Mouse (Mus musculus) WW6 (cell line): Measurements from ENCODE around the gene Galns.
"Not testable (repeated sequence)": the region's sequence is repeated elsewhere in the genome, so short reads cannot be mapped to it uniquely, and the experiment has no call there.

Experiments used
- DNase-seq: peaks from one replicate; pipeline ENCODE4 v3.0.0-alpha.2; 2013; ENCODE audit warnings: low read depth, low spot score

Galns gene

GRCm38 (mm10) chr8:122596031-122596430, 15.2 kb downstream of the Galns start:
- no peak for DNase-seq

- DNase-seq = no peak
Observed at GRCm38 (mm10) chr8:122593783-122594507, 17.3 kb downstream of the Galns start.

GRCm38 (mm10) chr8:122593240-122593639, 18.0 kb downstream of the Galns start:
- DNase-seq = no peak

DNA sequence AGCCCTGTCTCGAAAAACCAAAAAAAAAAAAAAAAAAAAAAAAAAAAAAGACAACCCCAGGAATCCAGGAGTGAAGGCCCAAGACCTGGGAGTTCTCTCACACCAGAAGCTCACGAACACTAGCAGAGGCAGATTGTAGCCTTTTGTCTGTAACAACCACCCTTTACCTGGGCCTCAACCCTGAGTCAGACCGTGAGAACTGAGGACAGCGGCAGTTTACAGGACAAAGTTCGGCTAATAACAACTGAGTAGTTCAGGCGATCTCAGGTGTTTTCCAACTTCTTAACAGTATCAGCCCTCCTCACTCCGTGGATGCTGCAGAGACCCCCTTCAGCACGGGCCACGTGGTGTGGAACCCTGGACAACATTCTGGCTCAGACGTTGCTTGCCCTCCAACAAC, 24.5 kb downstream of the Galns start:
- DNase-seq = no peak

DNA sequence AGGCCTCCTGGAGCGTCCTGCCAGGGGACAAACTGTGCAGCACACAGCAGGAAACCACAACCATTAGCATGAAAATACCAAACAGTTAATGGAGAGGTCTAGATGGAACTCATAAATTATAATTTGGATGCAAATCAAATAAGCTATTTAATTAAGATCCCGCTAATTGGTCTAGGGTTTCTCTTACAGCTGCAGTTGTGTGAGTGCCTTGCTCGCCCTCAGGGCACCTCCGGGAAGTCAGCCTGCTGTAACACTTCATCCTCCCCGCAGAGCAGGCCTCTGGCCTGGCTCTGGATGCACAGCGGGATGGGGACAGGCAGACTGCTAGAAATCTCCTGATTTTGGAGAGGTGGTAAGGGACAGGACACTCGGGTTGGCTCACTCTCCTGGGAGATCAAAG, 25.1 kb downstream of the Galns start:
- DNase-seq = no peak

DNA sequence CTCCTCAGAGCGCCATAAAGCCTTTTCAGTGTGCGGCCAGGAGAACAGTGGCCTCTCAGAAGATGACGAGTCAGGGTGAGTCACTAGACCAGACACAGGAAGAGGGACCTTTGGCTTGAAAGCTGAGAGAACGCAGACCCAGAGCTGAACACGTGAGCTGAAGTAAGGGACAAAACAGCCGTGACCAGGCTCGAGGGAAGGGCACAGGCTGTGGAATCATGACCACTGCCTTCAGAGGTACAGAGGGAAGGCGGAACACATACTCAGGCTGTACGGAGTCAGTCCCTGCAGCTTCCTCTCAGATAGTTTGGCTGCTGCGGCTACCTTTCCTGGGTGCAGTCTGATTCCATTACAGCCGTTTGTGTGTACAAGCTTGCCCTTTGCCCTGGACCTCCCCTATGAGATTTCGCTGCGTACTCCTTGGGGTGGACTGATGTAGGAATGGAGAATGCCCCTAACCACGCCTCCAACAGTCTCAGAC, 25.8 kb downstream of the Galns start:
- no peak for DNase-seq

- no peak for DNase-seq
Observed at GRCm38 (mm10) chr8:122584981-122585380, 26.3 kb downstream of the Galns start.

GRCm38 (mm10) chr8:122580926-122581325, 30.3 kb downstream of the Galns start:
- no peak for DNase-seq

DNA sequence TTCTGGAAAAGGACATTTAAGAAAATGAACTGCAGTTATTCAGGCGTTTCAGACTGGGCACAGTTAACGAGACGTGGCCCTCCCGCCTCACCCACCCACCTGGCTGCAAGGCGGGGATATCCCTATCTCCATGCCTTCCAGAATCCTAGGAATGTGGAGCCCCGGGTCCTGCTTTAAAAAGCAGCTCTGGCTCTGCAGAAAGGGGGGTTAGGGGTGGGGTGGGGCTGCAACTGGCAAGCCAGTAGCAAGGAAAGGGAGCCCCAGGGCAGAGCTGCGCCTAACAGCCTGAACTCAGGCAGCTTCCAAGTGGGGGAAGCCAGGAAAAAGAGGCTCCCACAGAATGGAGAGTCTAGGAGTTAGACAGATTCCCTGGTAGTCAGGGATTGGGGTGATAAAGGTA, 32.1 kb downstream of the Galns start:
- DNase-seq = no peak

GRCm38 (mm10) chr8:122577116-122577515, 34.1 kb downstream of the Galns start:
- no peak for DNase-seq

DNA sequence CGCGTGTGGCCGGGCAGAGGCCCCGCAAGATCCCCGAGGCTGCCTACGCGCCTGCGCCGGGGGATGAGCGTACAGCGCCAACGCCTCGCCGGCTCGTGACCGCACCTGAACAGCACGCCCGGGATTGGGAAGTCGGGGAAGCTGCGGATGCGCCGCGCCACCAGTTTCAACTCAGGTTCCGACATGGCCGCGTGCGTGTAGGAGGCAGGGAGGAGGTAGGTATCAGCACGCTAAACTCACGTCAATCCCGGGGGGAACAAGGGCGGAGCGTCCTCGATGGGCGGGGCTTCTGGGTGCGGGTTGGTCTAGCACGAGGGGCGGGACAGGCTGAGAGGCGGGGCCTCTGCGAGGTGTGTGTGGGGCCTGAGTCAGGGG, 34.6 kb downstream of the Galns start, which contains the start of gene Aprt:
Aprt (minus strand) TSS at position 262 of the 375 bp plus-strand sequence.
- peak; percentile 93 for DNase-seq

GRCm38 (mm10) chr8:122575735-122576647, 35.3 kb downstream of the Galns start:
- DNase-seq = no peak

DNA sequence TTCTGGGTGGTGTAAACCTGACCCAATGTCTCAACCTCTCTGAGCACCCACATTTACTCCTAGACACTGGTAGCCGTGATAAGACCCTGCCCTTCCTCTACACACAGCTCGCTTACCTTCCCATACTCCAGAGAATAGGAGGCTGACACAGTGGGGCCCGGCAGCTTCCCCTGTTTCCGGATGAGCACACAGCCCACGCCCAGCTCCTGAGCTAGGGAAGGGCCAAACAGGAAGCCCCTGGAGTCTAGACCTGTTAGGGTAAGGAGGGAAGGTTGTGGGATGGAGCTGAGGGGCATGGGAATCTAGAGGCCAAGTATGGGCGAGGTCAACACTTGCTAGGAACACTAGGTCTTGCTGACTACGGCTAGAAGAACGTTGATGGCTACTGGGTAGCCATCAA, 36.0 kb downstream of the Galns start:
- DNase-seq = no peak

DNA sequence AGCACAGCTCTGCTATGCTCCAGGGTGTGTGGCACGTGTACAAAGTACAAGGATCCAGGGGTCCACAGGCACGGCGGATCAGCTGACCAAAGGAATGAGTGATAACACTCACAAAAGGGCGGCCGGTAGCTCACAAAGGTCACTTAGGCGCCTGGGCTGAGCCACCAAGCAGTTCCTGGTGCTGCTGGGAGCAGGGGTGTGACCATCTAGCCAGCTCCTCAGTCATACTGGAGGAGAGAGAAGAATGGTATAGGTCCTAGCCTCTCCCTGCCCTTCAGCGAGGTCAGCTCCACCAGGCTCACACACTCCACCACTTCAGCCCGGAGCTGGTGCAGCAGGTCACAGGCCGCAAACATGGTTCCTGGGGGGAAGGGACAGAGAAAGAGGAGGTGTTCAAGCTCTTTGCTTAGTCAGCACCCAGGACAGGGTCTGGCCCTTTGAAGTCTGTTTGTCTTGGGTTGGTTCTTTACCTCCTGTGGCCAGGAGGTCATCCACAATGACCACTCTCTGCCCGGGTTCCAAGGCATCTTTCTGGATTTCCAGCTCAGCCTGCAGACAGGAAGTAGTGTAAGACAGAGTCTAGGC, 36.5 kb downstream of the Galns start:
- DNase-seq = no peak

DNA sequence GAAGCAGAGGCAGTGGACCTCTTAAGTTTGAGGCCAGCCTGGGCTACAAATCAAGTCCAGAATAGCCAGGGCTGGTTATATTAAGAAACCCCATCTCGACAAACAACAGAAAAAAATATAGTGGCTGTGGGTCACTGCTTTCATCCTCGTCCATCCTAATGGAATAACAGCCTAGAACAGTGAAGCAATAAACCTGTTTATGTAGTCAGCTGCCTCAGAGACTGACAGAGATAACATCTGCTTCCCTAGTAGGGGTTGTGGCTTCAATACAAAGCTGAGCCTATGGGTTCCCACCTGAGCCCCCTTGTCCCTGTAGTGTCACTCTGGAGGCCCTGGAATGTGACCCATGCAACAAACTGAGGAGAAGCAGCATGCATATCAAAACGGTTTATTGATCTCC, 37.0 kb downstream of the Galns start:
- no peak for DNase-seq

DNA sequence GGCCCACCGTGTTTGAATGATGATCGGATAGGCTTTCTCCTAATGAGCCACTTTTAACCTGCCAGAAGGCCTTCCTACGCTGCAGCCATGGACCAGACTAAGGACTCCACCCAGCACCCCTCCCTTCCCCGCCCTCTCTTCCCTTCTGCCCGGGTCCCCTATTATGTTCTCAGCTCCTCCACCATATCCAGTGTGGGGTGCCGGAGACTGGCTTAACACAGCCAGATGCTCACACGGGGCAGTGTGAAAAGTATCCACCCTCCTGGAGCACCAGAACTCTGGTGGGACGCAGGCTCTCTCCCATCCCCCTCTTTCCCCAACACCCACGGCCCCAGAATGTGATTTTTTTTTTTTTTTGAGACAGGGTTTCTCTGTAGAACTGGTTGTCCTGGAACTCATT, 37.7 kb downstream of the Galns start:
- no peak for DNase-seq

DNA sequence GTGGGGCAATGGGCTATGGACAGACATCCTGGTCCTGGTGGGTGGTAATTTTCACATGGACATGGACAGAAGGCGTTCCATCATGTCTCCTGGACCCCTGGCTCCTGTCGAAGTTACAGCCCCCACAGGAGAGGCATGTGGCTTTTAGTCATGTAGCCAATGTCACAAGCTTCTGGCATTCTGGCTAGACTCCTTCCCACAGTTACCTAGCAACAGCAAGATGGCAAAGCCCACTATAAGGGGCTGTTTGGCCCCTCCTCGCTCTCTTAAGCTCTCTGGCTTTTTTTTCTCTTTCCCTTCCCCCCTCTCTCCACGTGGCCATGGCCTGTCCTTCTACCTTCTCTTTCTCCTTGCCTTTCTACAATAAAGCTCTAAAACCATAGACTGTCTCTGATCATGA, 38.1 kb downstream of the Galns start:
- DNase-seq = not testable (repeated sequence)

DNA sequence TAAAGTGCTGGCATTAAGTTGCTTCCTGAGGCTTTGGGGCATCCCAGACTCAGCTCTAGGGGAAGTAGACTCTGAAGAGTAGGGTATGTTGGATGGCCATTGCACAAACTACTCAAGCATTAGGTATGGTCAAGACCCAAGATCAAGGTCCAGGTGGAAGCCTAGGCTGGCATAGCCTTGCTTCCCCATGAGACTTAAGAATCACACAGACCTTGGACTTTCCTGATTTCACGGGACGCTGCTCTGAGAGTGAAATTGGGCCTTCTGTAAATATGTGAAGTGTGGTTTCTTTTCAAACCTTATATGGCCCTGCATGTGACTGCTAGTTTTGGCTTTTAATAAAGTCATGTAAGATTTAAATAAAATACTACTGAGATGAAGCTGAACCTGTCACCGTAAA, 38.5 kb downstream of the Galns start:
- DNase-seq = no peak

GRCm38 (mm10) chr8:122571750-122572267, 39.5 kb downstream of the Galns start:
- DNase-seq = no peak

DNA sequence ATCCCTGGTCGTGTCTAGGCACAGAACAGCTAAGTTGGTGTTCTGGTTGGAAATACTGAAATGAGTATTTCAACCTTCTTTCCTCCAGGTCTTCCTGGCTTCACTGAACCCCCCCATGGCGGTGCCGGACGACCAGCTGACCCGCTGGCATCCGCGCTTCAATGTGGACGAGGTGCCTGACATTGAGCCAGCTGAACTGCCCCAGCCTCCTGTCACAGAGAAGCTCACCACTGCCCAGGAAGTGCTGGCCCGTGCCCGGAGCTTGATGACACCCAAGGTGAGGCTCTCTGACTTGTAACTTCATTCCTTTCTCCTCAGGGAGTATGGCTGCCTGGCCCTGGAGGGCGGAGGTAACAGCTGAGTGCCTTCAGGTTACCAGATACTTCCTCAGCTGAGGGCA, 40.1 kb downstream of the Galns start:
- DNase-seq = no peak

- DNase-seq = no peak
Observed at GRCm38 (mm10) chr8:122569996-122570395, 41.3 kb downstream of the Galns start.

DNA sequence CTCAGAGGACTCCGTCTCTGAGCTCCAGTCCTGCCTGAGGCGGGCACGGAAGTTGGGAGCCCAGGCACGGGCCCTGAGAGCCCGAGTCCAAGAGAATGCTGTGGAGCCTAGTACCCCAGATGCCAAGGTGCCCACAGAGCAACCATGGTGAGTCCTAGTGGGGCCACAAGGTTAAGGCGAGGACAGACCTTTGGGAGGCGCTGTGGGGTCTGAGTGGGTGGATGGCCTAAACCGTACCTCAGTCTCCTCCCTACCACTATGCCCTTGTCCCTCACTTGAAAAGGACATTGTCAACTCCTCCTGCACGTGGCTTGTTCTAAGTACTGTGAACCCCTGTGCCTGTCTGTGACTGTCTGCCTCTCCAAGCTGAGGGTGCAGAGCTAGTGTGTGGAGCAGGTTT, 41.9 kb downstream of the Galns start:
- DNase-seq = no peak
